Mouse (Mus musculus) right cerebral cortex, postnatal 4 days (tissue): ENCODE data around the gene Kcnk10.

Experiments
- DNase-seq: peaks from one replicate; pipeline ENCODE4 v3.0.0-alpha.2; 2022

The Kcnk10 gene

DNA sequence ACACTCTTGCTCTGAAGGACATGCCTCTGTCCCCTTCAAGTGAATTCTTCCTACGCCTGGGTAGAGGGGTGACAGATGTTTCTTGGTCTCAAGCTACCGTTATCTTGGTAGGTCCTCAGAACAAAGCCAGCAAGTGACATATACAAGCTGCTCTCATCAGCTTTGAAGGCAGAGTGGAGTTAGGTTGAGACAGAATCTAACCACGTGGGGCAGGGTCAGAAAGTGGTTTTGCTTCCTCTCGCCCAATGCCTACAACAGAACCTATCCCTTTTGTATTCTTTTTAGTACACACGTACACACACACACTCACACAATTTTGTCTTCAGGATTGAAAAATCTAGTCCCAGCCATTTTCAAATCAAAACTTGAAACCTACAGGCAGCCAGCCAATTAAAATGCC lies 186.8 kb downstream of the Kcnk10 start:
- no peak for DNase-seq

- DNase-seq: no peak
These were observed 188.5 kb downstream of the Kcnk10 start for GRCm38 (mm10) chr12:98389618-98390017.
